ENCODE assay signal across 17 mouse cellular contexts in the genomic region with DNA sequence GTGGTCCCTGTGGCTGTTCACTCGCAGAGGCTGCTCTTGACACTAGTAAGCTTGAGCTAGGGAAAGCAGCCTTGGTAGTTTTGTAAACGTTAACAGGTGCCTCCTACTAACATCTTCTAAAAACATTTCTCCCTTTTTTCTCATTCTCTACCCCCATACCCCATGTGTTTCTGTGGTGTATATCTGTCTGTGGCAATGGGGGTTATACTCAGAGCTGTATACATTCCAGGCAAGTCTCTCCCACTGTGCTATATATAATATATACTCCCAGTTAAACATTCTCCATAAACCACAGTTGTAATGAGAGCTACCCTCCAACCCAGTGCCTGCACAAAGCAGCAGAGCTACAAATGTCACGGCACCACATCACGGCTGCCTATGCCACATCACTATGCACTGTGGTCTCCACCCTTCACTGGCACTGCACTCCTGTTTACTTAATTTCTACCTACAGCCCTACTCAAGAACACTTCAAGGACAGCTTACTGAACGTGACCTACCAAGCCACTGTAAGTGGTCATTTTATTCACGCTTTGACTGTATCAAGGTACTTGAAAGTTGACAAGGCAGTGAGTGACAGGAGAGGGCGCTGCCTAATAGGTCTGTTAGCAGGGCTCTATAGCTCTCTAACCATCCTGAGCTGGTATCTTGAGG. TPM values are rescaled to one million over a fixed set of nuclear protein-coding genes. Genes with fewer than 3 reads are reported as not detected.
DNase-seq lines count a peak whose midpoint lies in the region; ATAC-seq and TF ChIP-seq lines count a peak whose summit lies in the region.
"Had no signal": no experiment of that assay in that cellular context is flagged by ENCODE, and none has a peak within 500 bp of the region (broad histone marks: within the 10 kb centered on the region; RNA-seq: fewer than 3 reads in every experiment).

No protein-coding gene starts in this region.

- no peaks in the 10 kb centered on the region for H3K9me3 ChIP-seq in heart, embryonic 13.5 days
- no peaks in the 10 kb centered on the region for H3K9me3 ChIP-seq in embryonic facial prominence, embryonic 15.5 days (replicated peaks)
- H3K9me3 ChIP-seq: forebrain, embryonic 13.5 days; hindbrain, embryonic 15.5 days; intestine, embryonic 15.5 days; kidney, embryonic 15.5 days; limb, embryonic 10.5 days had no signal

- DNase-seq in heart, adult 18-20 months: no peak
- no peak for DNase-seq in layer of hippocampus, adult 2 months (ENCODE audit: low spot score in 2 of 2)
- DNase-seq in layer of hippocampus, postnatal 36 days: no peak
- DNase-seq in lung, postnatal 36 days: peak; percentile 43
- DNase-seq in urinary bladder, postnatal 4 days (ENCODE audit: low spot score in 2 of 2): no peak
- DNase-seq: cerebellum, adult 2 months; gastrocnemius, postnatal 14 days; heart, postnatal 36 days; liver, postnatal 0 days had no signal

- H3K4me1 ChIP-seq in heart, embryonic 13.5 days: peaks cover 28% of the 10 kb centered on the region
- H3K4me1 ChIP-seq in embryonic facial prominence, embryonic 15.5 days: no peaks in the 10 kb centered on the region
- H3K4me1 ChIP-seq: hindbrain, embryonic 15.5 days; intestine, embryonic 15.5 days; limb, embryonic 10.5 days had no signal

- no peak overlapping the region for H3K9ac ChIP-seq in heart, embryonic 13.5 days
- H3K9ac ChIP-seq in embryonic facial prominence, embryonic 15.5 days: no peak overlapping the region
- H3K9ac ChIP-seq: forebrain, embryonic 13.5 days; hindbrain, embryonic 15.5 days; intestine, embryonic 15.5 days; kidney, embryonic 15.5 days; liver, postnatal 0 days had no signal

- no peak for TF ChIP-seq CTCF in layer of hippocampus, adult 2 months (conservative IDR thresholded peaks at IDR 0.05)

- H3K27ac ChIP-seq in heart, embryonic 13.5 days (replicated peaks): peak overlapping the region; percentile 41; the same call in 1 of the 2 replicates
- H3K27ac ChIP-seq in layer of hippocampus, adult 2 months: peak overlapping the region; percentile 53; the same call in 1 of the 2 replicates
- no peak overlapping the region for H3K27ac ChIP-seq in embryonic facial prominence, embryonic 15.5 days (replicated peaks)
- H3K27ac ChIP-seq: forebrain, embryonic 13.5 days; hindbrain, embryonic 15.5 days; intestine, embryonic 15.5 days; kidney, embryonic 15.5 days; limb, embryonic 10.5 days had no signal

- no peak overlapping the region for H3K4me3 ChIP-seq in heart, embryonic 13.5 days
- H3K4me3 ChIP-seq in layer of hippocampus, adult 2 months: no peak overlapping the region
- no peak overlapping the region for H3K4me3 ChIP-seq in embryonic facial prominence, embryonic 15.5 days (replicated peaks)
- H3K4me3 ChIP-seq: erythroblast, embryonic 14.5 days; forebrain, embryonic 13.5 days; hindbrain, embryonic 15.5 days; intestine, embryonic 15.5 days; kidney, embryonic 15.5 days; limb, embryonic 10.5 days had no signal

- no peaks in the 10 kb centered on the region for H3K27me3 ChIP-seq in heart, embryonic 13.5 days (replicated peaks)
- H3K27me3 ChIP-seq in embryonic facial prominence, embryonic 15.5 days: no peaks in the 10 kb centered on the region
- H3K27me3 ChIP-seq: forebrain, embryonic 13.5 days; hindbrain, embryonic 15.5 days; intestine, embryonic 15.5 days; kidney, embryonic 15.5 days had no signal

- H3K4me2 ChIP-seq in heart, embryonic 13.5 days: no peak overlapping the region
- no peak overlapping the region for H3K4me2 ChIP-seq in embryonic facial prominence, embryonic 15.5 days (replicated peaks)
- H3K4me2 ChIP-seq: forebrain, embryonic 13.5 days; hindbrain, embryonic 15.5 days; intestine, embryonic 15.5 days; kidney, embryonic 15.5 days had no signal

- 51% methylated on average over 7 of the region's 7 CpGs for WGBS in heart, embryonic 13.5 days
- 79% methylated on average over 7 of the region's 7 CpGs for WGBS in embryonic facial prominence, embryonic 15.5 days

- ATAC-seq in heart, embryonic 13.5 days (ENCODE audit: extremely low read depth, insufficient number of reproducible peaks, low FRiP score, low TSS enrichment): no peak
- peak; percentile 70; the same call in 1 of the 2 replicates for ATAC-seq in embryonic facial prominence, embryonic 15.5 days (ENCODE audit: insufficient number of reproducible peaks, low FRiP score, low TSS enrichment, low read depth)
- ATAC-seq: forebrain, embryonic 13.5 days; intestine, embryonic 15.5 days; liver, postnatal 0 days had no signal

- H3K36me3 ChIP-seq in heart, embryonic 13.5 days: peaks cover 72% of the 10 kb centered on the region
- peaks cover 50% of the 10 kb centered on the region for H3K36me3 ChIP-seq in embryonic facial prominence, embryonic 15.5 days

RNA-seq across cellular contexts. Expression of gene Tbpl1, which starts 23.4 kb away (rescaled TPM):
- 38.8 and 43.2 TPM in 2 replicates for polyA plus RNA-seq in heart, embryonic 13.5 days (2015; fragmentation: Nextera tagmentation; extraction: Ambion mirVana)
- 10 to 100 TPM; 20.1 to 20.4 TPM for total RNA-seq in heart, adult 18-20 months (2021)
- 10 to 100 TPM; 59.8 to 62.4 TPM for total RNA-seq in layer of hippocampus, adult 2 months (2021)
- 10 to 100 TPM; 68.0 to 75.6 TPM for total RNA-seq in layer of hippocampus, postnatal 36 days (2021)
- polyA plus RNA-seq in embryonic facial prominence, embryonic 15.5 days (2015; fragmentation: Nextera tagmentation; extraction: Ambion mirVana): 58.2 and 59.4 TPM in 2 replicates
